Mouse (Mus musculus): ENCODE results near the gene Phf3. TPM values are rescaled to one million over a fixed set of nuclear protein-coding genes. Genes with fewer than 3 reads are reported as not detected.
"Not testable (repeated sequence)": the region's sequence is repeated elsewhere in the genome, so short reads cannot be mapped to it uniquely, and the experiment has no call there.

Gene Phf3
- polyA plus RNA-seq, 1 experiment from 2014 or later = 39.7 TPM

DNA sequence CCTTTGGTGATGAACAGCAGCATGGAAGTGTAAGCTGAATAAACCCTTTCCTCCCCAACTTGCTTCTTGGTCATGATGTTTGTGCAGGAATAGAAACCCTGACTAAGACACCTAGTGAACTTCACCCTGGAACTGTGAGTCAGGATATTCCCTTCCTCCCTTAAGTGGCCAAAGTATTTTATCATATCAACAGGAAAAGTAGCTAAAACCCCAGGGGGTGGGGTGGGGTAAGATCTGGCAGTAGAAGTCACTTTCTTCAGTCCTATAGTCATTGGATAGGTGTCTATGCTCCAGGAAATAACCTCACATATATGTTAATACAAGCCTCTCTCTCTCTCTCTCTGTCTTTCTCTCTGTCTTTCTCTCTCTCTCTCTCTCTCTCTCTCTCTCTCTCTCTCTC, 21.6 kb upstream of the Phf3 start:
- not testable (repeated sequence) for H3K27ac ChIP-seq (ENCODE audit: low read depth, low read length); H3K4me1 ChIP-seq (replicated peaks; ENCODE audit: control insufficient read depth, insufficient read depth, low read length); H3K9ac ChIP-seq (ENCODE audit: low read length); H3K36me3 ChIP-seq (ENCODE audit: control insufficient read depth, insufficient read depth, low read length); H3K9me3 ChIP-seq (ENCODE audit: control insufficient read depth, low read length); DNase-seq (ENCODE audit: low spot score); H3K4me2 ChIP-seq (ENCODE audit: low read depth, low read length, severe bottlenecking); ATAC-seq (replicated peaks; ENCODE audit: low FRiP score); H3K4me3 ChIP-seq (ENCODE audit: low read depth, low read length); H3K27me3 ChIP-seq (ENCODE audit: control insufficient read depth, insufficient read depth, low read length)

GRCm38 (mm10) chr1:30883806-30884205, 10.1 kb upstream of the Phf3 start:
- H3K9ac ChIP-seq (ENCODE audit: low read length); ATAC-seq (replicated peaks; ENCODE audit: low FRiP score); H3K36me3 ChIP-seq (ENCODE audit: control insufficient read depth, insufficient read depth, low read length); DNase-seq (ENCODE audit: low spot score); H3K4me2 ChIP-seq (ENCODE audit: low read depth, low read length, severe bottlenecking); H3K4me1 ChIP-seq (replicated peaks; ENCODE audit: control insufficient read depth, insufficient read depth, low read length); H3K4me3 ChIP-seq (ENCODE audit: low read depth, low read length); H3K9me3 ChIP-seq (ENCODE audit: control insufficient read depth, low read length); H3K27me3 ChIP-seq (ENCODE audit: control insufficient read depth, insufficient read depth, low read length); H3K27ac ChIP-seq (ENCODE audit: low read depth, low read length): not testable (repeated sequence)
- 86% methylated on average over 1 of the region's 1 CpGs for WGBS

DNA sequence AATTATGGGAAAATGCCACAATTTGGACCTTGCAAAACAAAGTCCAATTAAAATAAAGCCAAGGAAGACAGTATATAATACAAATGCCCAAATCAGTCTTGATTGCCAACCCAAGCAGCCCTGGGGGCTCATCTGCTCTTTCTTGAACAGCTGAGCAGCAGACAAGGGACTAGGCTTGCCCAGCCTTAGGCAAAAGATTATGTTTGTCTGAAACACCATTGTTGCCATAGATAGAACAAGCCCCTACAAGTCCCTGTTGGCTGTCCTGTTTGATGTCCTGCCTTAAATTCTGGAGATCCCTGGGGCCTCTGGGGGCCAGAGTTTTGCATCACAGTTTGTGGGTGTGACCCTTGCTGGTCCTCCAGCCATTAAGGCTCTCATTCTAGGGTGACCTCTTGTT, 2.0 kb upstream of the Phf3 start:
- Histone ChIP-seq H3K27ac (ENCODE audit: low read depth, low read length) (no peak overlapping the region), H3K4me1 (replicated peaks; ENCODE audit: control insufficient read depth, insufficient read depth, low read length) (peaks cover 4% of the 10 kb centered on the region; the same call in 1 of the 2 replicates), H3K4me3 (ENCODE audit: low read depth, low read length) (no peak overlapping the region)

DNA sequence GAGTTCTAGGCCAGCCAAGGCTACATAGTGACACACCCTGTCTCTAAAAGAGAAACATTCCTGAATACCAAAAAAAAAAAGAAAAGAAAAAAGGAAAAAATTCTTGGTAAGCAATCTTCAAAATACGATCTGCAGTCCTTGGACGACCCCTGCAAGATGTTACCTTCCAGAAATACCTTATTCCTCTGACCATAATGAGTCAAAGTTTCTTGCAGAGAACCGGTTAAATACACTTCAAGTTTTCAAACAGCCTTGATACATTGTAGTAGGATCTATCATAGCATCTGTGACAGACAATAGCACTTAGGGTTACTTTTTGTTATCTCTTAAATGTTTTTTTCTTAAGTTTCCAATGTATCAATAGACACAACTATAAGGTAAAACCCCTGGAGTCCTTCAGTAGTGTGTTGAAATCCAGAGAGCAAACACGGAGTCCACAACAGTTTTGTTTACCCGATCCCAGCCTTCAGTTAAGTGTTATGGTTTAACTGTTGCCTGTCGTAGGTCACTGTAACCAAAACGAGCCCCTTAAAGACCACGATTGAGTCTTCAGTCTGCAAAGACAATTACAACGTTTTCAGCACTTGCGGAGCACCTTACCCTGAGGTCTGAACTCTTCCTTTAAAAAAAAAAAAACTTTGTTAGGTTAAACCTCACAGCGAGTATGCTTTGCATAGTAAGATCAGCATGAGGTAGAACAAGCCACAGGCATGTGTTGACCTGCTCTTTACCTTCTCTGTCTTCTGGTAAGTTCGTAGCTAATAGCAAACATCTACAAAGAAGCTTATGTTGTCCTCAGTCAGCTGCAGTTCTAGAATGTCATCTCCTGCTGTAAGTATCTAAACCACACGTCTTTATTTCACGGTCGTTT, 775 bp upstream of the Phf3 start:
- Histone ChIP-seq H3K4me3 (ENCODE audit: low read depth, low read length) (peak overlapping the region; percentile 81), H3K4me1 (replicated peaks; ENCODE audit: control insufficient read depth, insufficient read depth, low read length) (peaks cover 4% of the 10 kb centered on the region; the same call in 1 of the 2 replicates), H3K9ac (ENCODE audit: low read length) (peak overlapping the region; percentile 93), H3K9me3 (ENCODE audit: control insufficient read depth, low read length) (no peaks in the 10 kb centered on the region), H3K27ac (ENCODE audit: low read depth, low read length) (peak overlapping the region; percentile 98), H3K27me3 (ENCODE audit: control insufficient read depth, insufficient read depth, low read length) (no peaks in the 10 kb centered on the region), H3K36me3 (ENCODE audit: control insufficient read depth, insufficient read depth, low read length) (no peaks in the 10 kb centered on the region), H3K4me2 (ENCODE audit: low read depth, low read length, severe bottlenecking) (peak overlapping the region; percentile 47)
- DNase-seq (ENCODE audit: low spot score) (no peak), ATAC-seq (replicated peaks; ENCODE audit: low FRiP score) (no peak)
- 58% methylated on average over 15 of the region's 15 CpGs for WGBS

More for the DNA sequence above, 2.0 kb upstream of the Phf3 start:
- ATAC-seq (replicated peaks; ENCODE audit: low FRiP score) (no peak), DNase-seq (ENCODE audit: low spot score) (no peak)
- no peak overlapping the region for H3K4me2 ChIP-seq (ENCODE audit: low read depth, low read length, severe bottlenecking)
- H3K9ac ChIP-seq (ENCODE audit: low read length) = no peak overlapping the region
- no peaks in the 10 kb centered on the region for H3K36me3 ChIP-seq (ENCODE audit: control insufficient read depth, insufficient read depth, low read length)
- no peaks in the 10 kb centered on the region for H3K27me3 ChIP-seq (ENCODE audit: control insufficient read depth, insufficient read depth, low read length)
- no peaks in the 10 kb centered on the region for H3K9me3 ChIP-seq (ENCODE audit: control insufficient read depth, low read length)

DNA sequence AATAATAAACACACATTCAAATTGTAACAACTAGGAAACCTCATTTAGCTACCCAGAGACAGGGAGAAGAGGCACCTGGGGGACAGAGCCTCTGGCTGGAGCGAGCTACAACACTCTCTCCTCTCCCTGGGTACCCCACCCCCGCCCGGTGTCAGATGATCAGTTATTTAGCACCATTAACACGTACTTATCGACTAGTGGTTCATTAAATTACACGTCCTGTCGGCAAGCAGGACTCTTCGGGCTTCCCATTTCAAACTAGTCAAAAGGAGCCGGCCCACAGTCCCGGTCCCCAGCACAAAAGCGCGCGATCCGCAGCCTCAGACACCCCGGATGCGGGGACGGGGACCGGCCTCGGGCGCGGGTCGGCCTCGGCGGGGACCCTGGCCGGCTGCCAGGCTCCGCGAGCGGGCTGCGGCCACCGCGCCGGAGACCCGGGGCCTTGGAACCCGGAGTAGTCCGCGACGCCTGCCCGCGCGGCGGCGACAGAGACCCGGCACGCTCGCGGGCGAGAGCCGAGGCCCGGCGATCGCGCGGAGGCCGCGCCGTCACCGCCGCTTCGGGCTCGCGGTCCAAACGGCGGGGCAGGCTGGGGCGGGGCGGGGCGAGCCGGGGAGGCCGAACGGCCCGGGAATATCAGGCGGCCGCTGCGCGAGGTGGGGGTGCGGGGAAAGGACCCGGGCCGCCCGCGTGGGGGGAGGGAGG, 733 bp downstream of the Phf3 start:
- WGBS = under 1% methylated on average over 65 of the region's 79 CpGs
- Histone ChIP-seq H3K27me3 (ENCODE audit: control insufficient read depth, insufficient read depth, low read length) (no peaks in the 10 kb centered on the region), H3K27ac (ENCODE audit: low read depth, low read length) (peak overlapping the region; percentile 98), H3K36me3 (ENCODE audit: control insufficient read depth, insufficient read depth, low read length) (no peaks in the 10 kb centered on the region), H3K9me3 (ENCODE audit: control insufficient read depth, low read length) (no peaks in the 10 kb centered on the region), H3K4me3 (ENCODE audit: low read depth, low read length) (peak overlapping the region; percentile 81), H3K9ac (ENCODE audit: low read length) (peak overlapping the region; percentile 93), H3K4me2 (ENCODE audit: low read depth, low read length, severe bottlenecking) (peak overlapping the region; percentile 56), H3K4me1 (replicated peaks; ENCODE audit: control insufficient read depth, insufficient read depth, low read length) (peaks cover 4% of the 10 kb centered on the region; the same call in 1 of the 2 replicates)
- DNase-seq (ENCODE audit: low spot score) (peak; percentile 74), ATAC-seq (replicated peaks; ENCODE audit: low FRiP score) (peak; percentile 80)

DNA sequence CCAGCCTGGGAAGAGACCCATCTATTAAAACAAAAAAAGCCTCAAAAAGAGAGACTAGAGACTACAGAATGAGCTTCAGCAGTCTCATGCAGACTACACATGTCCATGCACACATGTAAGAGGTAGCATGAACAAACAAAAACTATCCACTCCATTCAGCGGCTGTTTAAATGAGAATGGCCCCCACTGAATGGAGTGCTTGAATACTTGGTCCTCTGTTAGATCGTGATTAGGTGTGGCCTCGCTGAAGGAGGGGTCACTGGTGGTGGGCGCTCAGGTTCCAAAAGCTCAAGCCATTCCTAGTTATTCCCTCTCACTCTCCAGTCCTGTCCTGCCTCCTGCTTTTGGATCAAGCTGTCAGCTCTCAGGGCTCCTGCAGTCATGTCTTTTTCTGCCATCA, 5.9 kb downstream of the Phf3 start:
- no peak for ATAC-seq (replicated peaks; ENCODE audit: low FRiP score)
- Histone ChIP-seq H3K9me3 (ENCODE audit: control insufficient read depth, low read length) (no peaks in the 10 kb centered on the region), H3K9ac (ENCODE audit: low read length) (no peak overlapping the region), H3K4me3 (ENCODE audit: low read depth, low read length) (no peak overlapping the region), H3K4me2 (ENCODE audit: low read depth, low read length, severe bottlenecking) (no peak overlapping the region), H3K27ac (ENCODE audit: low read depth, low read length) (no peak overlapping the region), H3K36me3 (ENCODE audit: control insufficient read depth, insufficient read depth, low read length) (no peaks in the 10 kb centered on the region), H3K27me3 (ENCODE audit: control insufficient read depth, insufficient read depth, low read length) (no peaks in the 10 kb centered on the region), H3K4me1 (replicated peaks; ENCODE audit: control insufficient read depth, insufficient read depth, low read length) (peaks cover 4% of the 10 kb centered on the region; the same call in 1 of the 2 replicates)
- DNase-seq (ENCODE audit: low spot score) = no peak
- 96% methylated on average over 4 of the region's 4 CpGs for WGBS

GRCm38 (mm10) chr1:30852518-30852917, 21.2 kb downstream of the Phf3 start:
- 89% methylated on average over 3 of the region's 3 CpGs for WGBS

GRCm38 (mm10) chr1:30851920-30852319, 21.8 kb downstream of the Phf3 start:
- Histone ChIP-seq H3K9me3 (ENCODE audit: control insufficient read depth, low read length) (no peaks in the 10 kb centered on the region), H3K9ac (ENCODE audit: low read length) (no peak overlapping the region), H3K4me2 (ENCODE audit: low read depth, low read length, severe bottlenecking) (no peak overlapping the region), H3K4me3 (ENCODE audit: low read depth, low read length) (no peak overlapping the region), H3K36me3 (ENCODE audit: control insufficient read depth, insufficient read depth, low read length) (no peaks in the 10 kb centered on the region), H3K27me3 (ENCODE audit: control insufficient read depth, insufficient read depth, low read length) (no peaks in the 10 kb centered on the region), H3K27ac (ENCODE audit: low read depth, low read length) (no peak overlapping the region), H3K4me1 (replicated peaks; ENCODE audit: control insufficient read depth, insufficient read depth, low read length) (no peaks in the 10 kb centered on the region)
- no peak for ATAC-seq (replicated peaks; ENCODE audit: low FRiP score)
- no peak for DNase-seq (ENCODE audit: low spot score)
- 96% methylated on average over 3 of the region's 3 CpGs for WGBS

More at GRCm38 (mm10) chr1:30852518-30852917, 21.2 kb downstream of the Phf3 start:
- H3K36me3 ChIP-seq (ENCODE audit: control insufficient read depth, insufficient read depth, low read length) = no peaks in the 10 kb centered on the region
- no peak overlapping the region for H3K4me2 ChIP-seq (ENCODE audit: low read depth, low read length, severe bottlenecking)
- H3K4me1 ChIP-seq (replicated peaks; ENCODE audit: control insufficient read depth, insufficient read depth, low read length) = no peaks in the 10 kb centered on the region
- no peaks in the 10 kb centered on the region for H3K27me3 ChIP-seq (ENCODE audit: control insufficient read depth, insufficient read depth, low read length)
- no peaks in the 10 kb centered on the region for H3K9me3 ChIP-seq (ENCODE audit: control insufficient read depth, low read length)
- no peak overlapping the region for H3K4me3 ChIP-seq (ENCODE audit: low read depth, low read length)
- DNase-seq (ENCODE audit: low spot score) (no peak), ATAC-seq (replicated peaks; ENCODE audit: low FRiP score) (no peak)
- no peak overlapping the region for H3K27ac ChIP-seq (ENCODE audit: low read depth, low read length)
- H3K9ac ChIP-seq (ENCODE audit: low read length) = no peak overlapping the region
